Mouse (Mus musculus) left cerebral cortex, adult 9 months (tissue): Measurements from ENCODE around the gene Abcc10.

ENCODE experiments used
- DNase-seq, 2 experiments: peaks; one replicate each; pipeline ENCODE4 v3.0.0; 2022; ENCODE audit warnings: low spot score in 2 of 2

Gene Abcc10

GRCm38 (mm10) chr17:46258279-46259053, 69.7 kb downstream of the Abcc10 start:
- DNase-seq, result no peak

GRCm38 (mm10) chr17:46255147-46255546, 73.0 kb downstream of the Abcc10 start:
- no peak for DNase-seq

- no peak for DNase-seq
These were observed 74.0 kb downstream of the Abcc10 start for GRCm38 (mm10) chr17:46254106-46254505.

- DNase-seq, result peak; percentile 82 to 93
These were observed 74.6 kb downstream of the Abcc10 start, which contains the start of gene Lrrc73 for GRCm38 (mm10) chr17:46253452-46254084. Gene Lrrc73 (plus strand): TSS chr17:46253531.
